Comparison of ENCODE assay signal across 10 mouse cellular contexts in the genomic region with DNA sequence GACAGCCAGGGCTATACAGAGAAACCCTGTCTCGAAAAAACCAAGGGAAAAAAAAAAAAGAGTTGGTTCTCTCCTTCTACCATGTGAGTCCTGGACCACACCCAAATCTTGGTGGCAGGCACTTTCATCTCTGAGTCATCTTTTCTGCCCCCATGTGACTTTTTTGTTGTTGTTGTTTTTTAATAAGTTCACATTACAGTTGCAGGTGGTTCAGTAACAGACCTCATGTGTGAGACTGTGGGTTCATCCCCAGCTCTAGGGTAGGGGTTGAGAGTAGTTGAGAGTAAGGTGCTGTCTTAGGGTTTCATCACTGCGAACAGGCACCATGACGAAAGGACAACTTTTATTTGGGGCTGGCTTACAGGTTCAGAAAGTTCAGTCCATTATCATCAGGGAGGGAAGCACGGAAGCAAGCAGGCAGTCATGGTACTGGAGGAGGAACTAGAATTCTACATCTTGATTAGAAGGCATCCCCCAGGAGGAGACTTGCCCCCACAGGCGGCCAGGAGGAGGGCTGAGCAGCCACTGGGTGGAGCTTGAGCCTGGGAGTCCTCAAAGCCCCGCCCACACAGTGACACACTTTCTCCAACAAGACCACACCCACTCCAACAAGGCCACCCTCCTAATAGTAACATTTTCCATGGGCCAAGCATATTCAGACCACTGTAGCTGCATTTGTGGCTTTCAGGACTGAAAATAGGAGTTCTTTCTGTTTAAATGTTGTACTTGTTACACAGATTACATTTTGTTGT. TPM values are rescaled to one million over a fixed set of nuclear protein-coding genes. Genes with fewer than 3 reads are reported as not detected.
A peak's percentile ranks its signal among the peaks of the same experiment; 100 is the strongest.
DNase-seq lines count a peak whose midpoint lies in the region; ATAC-seq lines count a peak whose summit lies in the region.
"Had no signal": no experiment of that assay in that cellular context is flagged by ENCODE, and none has a peak within 500 bp of the region (broad histone marks: within the 10 kb centered on the region; RNA-seq: fewer than 3 reads in every experiment).

No protein-coding gene starts in this region.

- no peaks in the 10 kb centered on the region for H3K27me3 ChIP-seq in midbrain, embryonic 13.5 days

- ATAC-seq in megakaryocyte, adult 5-6 weeks (ENCODE audit: poor library complexity, severe bottlenecking) = peak; percentile 96
- no peak for ATAC-seq in midbrain, embryonic 13.5 days

- H3K4me2 ChIP-seq in midbrain, embryonic 13.5 days (replicated peaks) = no peak overlapping the region

- H3K4me1 ChIP-seq in midbrain, embryonic 13.5 days (replicated peaks) = no peaks in the 10 kb centered on the region

- DNase-seq in lung, adult 18-20 months = peak; percentile 40 to 44
- DNase-seq in lung, postnatal 14 days = no peak
- peak; percentile 88 for DNase-seq in c-Kit-positive CD71-positive TER-119-positive erythroid progenitor cells, embryonic 14.5 days (ENCODE audit: low spot score)
- DNase-seq in thymus, postnatal 36 days = peak; percentile 17 to 41
- DNase-seq in right cerebral cortex, postnatal 10 days (ENCODE audit: low spot score in 2 of 2) = no peak
- DNase-seq in layer of hippocampus, adult 9-11 months = no peak
- DNase-seq: cerebellum, postnatal 25 days; kidney, postnatal 14 days had no signal

- H3K36me3 ChIP-seq in midbrain, embryonic 13.5 days = no peaks in the 10 kb centered on the region

- WGBS in midbrain, embryonic 13.5 days = 47% methylated on average over 6 of the region's 6 CpGs

- 0 out of 2 replicates have a peak, but pooled peaks cover 4% of the 10 kb centered on the region for H3K9me3 ChIP-seq in midbrain, embryonic 13.5 days

- H3K9ac ChIP-seq in midbrain, embryonic 13.5 days (replicated peaks) = no peak overlapping the region

- no peak overlapping the region for H3K27ac ChIP-seq in midbrain, embryonic 13.5 days

- no peak overlapping the region for H3K4me3 ChIP-seq in midbrain, embryonic 13.5 days (replicated peaks)

RNA-seq across cellular contexts. Expression of gene Amd1, which starts 8.1 kb away (rescaled TPM):
- 62.7 and 67.7 TPM in 2 replicates for total RNA-seq in megakaryocyte, adult 5-6 weeks (2015)
- 76.9 and 77.4 TPM in 2 replicates for total RNA-seq in megakaryocyte, adult 5-6 weeks (2017)
- polyA plus RNA-seq in midbrain, embryonic 13.5 days (2015; fragmentation: Nextera tagmentation; extraction: Ambion mirVana) = 40.4 and 40.8 TPM in 2 replicates

RNA-seq across cellular contexts. Expression of gene Cdk19, which starts 29.3 kb away (rescaled TPM):
- total RNA-seq in megakaryocyte, adult 5-6 weeks (2015) = 58.0 and 68.0 TPM in 2 replicates
- total RNA-seq in megakaryocyte, adult 5-6 weeks (2017) = 55.6 and 60.3 TPM in 2 replicates
- 8.1 and 10.3 TPM in 2 replicates for polyA plus RNA-seq in midbrain, embryonic 13.5 days (2015; fragmentation: Nextera tagmentation; extraction: Ambion mirVana)

RNA-seq across cellular contexts. Expression of gene Gtf3c6, which starts 52.2 kb away (rescaled TPM):
- total RNA-seq in megakaryocyte, adult 5-6 weeks (2015) = 48.3 and 50.2 TPM in 2 replicates
- 118 and 147 TPM in 2 replicates for total RNA-seq in megakaryocyte, adult 5-6 weeks (2017)
- polyA plus RNA-seq in midbrain, embryonic 13.5 days (2015; fragmentation: Nextera tagmentation; extraction: Ambion mirVana) = 109 and 113 TPM in 2 replicates

Comparison
In these comparisons a context has a peak if more than half of its experiments do, and no peak if none do; other contexts are left out.
1. DNase-seq: peak in lung, adult 18-20 months (2 of 2), c-Kit-positive CD71-positive TER-119-positive erythroid progenitor cells, embryonic 14.5 days (single experiment) and thymus, postnatal 36 days (2 of 2); none in lung, postnatal 14 days (single experiment), right cerebral cortex, postnatal 10 days (0 of 2) and layer of hippocampus, adult 9-11 months (single experiment).